Mouse (Mus musculus): Measurements from ENCODE around the gene 4930579G24Rik. TPM values are rescaled to one million over a fixed set of nuclear protein-coding genes. Genes with fewer than 3 reads are reported as not detected.

The 4930579G24Rik gene
- 21.6 and 27.6 TPM in 2 replicates for polyA plus RNA-seq (2015; fragmentation: Nextera tagmentation; extraction: Ambion mirVana)

DNA sequence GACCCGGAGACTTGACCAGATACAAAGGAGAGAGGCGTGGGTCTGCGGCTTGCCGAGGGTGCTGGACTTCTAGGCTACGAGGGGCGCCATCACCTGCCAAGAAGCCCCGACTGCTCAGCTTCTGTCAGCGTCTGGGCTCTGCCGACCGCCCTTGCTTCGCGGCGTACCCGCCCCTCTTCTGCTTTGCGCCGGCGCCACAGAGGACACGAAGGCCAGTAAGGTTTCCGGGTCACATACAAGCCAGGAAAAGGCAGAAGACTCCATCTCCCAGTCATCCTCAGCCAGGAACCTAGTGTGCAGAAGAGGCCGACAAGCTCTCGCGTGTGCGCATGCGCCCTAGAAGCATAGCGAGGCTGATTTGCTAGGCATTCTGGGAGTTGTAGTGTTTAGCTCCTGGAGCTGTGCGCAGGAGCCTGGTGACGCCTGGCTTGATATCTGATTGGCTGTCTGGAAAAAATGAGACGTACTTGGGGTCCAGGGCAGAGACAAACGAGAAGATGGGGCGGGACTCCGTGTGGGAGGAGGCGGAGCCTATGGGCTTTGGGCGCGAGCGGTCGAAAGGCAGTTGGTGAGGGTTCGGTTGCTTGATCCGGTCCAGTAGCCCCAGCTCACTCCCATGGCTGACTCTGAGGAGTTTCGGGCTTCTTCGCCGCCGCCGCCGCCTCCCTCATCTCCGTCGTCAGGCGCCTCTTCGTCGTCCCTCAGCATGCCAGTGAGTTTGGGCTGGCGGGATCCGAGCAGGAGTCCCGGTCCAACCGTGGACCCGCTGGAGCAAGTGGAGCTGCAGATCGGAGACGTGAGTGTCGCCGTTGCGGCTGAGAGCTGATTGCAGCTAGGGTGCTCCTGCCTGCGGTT lies at the start of gene 4930579G24Rik:
Gene 4930579G24Rik (plus strand): TSS at position 519 of the 855 bp plus-strand sequence.
- Histone ChIP-seq H3K27me3 (ENCODE audit: control insufficient read depth, insufficient read depth, low read length) (no peaks in the 10 kb centered on the region), H3K36me3 (ENCODE audit: control insufficient read depth, insufficient read depth) (peaks cover 19% of the 10 kb centered on the region), H3K4me3 (ENCODE audit: low read length) (peak within 1 kb of the TSS; percentile 96), H3K4me2 (ENCODE audit: low read depth, low read length) (peak within 1 kb of the TSS; percentile 89), H3K9me3 (replicated peaks; ENCODE audit: control insufficient read depth, low read length) (no peaks in the 10 kb centered on the region), H3K27ac (ENCODE audit: low read length) (peak within 1 kb of the TSS; percentile 92), H3K4me1 (ENCODE audit: control insufficient read depth, insufficient read depth, low read length) (peaks cover 9% of the 10 kb centered on the region), H3K9ac (ENCODE audit: low read length) (peak within 1 kb of the TSS; percentile 92)
- peak; percentile 98 for ATAC-seq (replicated peaks; ENCODE audit: extremely low read depth, insufficient read depth, low FRiP score)
- under 1% methylated on average over 60 of the region's 60 CpGs for WGBS

DNA sequence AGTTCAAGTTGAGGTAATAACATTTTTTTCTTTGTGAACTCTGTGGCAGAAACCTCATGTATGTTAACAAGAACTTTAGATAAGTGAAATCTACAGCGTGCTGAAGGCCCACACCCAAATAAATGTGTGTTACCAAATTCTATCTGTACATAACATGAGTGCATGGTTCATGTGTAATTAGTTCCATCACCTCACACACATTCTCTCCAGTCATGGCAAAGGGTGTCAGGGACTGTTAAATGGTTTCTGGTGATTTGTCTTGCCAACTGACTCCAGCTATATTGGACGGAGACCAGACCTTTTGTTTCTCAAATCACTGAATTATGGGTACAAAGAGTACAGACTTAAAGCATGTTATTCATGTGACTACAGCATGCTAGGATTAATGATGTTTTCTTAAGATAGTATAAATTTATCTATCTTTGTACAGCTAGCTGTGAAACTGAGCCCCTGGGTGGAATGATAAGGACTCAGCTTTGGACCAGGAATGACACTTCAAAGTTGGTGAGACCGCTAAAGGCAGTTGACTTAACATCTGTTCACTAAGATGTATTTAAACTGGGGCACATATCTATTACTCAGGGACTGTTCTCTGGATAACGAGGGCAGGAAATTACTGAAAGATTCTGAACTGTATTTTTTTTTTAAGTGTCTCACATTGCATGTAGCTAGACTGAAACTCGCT lies 48.8 kb upstream of the 4930579G24Rik start:
- Histone ChIP-seq H3K4me3 (ENCODE audit: low read length) (no peak overlapping the region), H3K9ac (ENCODE audit: low read length) (no peak overlapping the region), H3K9me3 (replicated peaks; ENCODE audit: control insufficient read depth, low read length) (no peaks in the 10 kb centered on the region), H3K27ac (ENCODE audit: low read length) (no peak overlapping the region), H3K27me3 (ENCODE audit: control insufficient read depth, insufficient read depth, low read length) (no peaks in the 10 kb centered on the region), H3K4me2 (ENCODE audit: low read depth, low read length) (no peak overlapping the region), H3K36me3 (ENCODE audit: control insufficient read depth, insufficient read depth) (no peaks in the 10 kb centered on the region), H3K4me1 (ENCODE audit: control insufficient read depth, insufficient read depth, low read length) (peaks cover 8% of the 10 kb centered on the region)
- no peak for ATAC-seq (replicated peaks; ENCODE audit: extremely low read depth, insufficient read depth, low FRiP score)
- 57% methylated on average over 5 of the region's 5 CpGs for WGBS

DNA sequence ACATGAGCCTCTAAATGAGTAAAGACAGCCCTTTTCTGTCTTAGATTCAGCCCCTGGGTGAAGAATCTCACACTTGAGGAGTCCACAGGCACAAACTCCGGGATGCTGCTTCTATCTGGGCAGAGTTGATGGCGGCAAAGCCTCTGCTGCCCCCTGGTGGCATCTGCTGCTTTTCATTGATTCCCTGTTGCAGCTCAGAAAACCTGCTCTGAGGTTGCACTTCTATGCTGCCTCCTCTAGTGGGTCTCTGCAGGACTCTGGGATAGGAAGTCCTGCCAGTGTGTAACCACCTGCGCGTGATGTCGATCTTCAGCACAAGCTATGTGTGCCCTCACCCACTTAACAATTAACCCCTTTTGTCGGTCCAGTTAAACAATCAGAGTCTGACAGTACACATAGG lies 42.1 kb upstream of the 4930579G24Rik start:
- H3K27ac ChIP-seq (ENCODE audit: low read length): no peak overlapping the region
- no peaks in the 10 kb centered on the region for H3K36me3 ChIP-seq (ENCODE audit: control insufficient read depth, insufficient read depth)
- 1% methylated on average over 6 of the region's 6 CpGs for WGBS
- no peak overlapping the region for H3K9ac ChIP-seq (ENCODE audit: low read length)
- H3K4me3 ChIP-seq (ENCODE audit: low read length): no peak overlapping the region
- ATAC-seq (replicated peaks; ENCODE audit: extremely low read depth, insufficient read depth, low FRiP score): peak; percentile 44; the same call in 1 of the 2 replicates
- peak overlapping the region; percentile 36; the same call in 1 of the 2 replicates for H3K4me2 ChIP-seq (ENCODE audit: low read depth, low read length)
- no peaks in the 10 kb centered on the region for H3K9me3 ChIP-seq (replicated peaks; ENCODE audit: control insufficient read depth, low read length)
- no peaks in the 10 kb centered on the region for H3K27me3 ChIP-seq (ENCODE audit: control insufficient read depth, insufficient read depth, low read length)
- H3K4me1 ChIP-seq (ENCODE audit: control insufficient read depth, insufficient read depth, low read length): peaks cover 3% of the 10 kb centered on the region

DNA sequence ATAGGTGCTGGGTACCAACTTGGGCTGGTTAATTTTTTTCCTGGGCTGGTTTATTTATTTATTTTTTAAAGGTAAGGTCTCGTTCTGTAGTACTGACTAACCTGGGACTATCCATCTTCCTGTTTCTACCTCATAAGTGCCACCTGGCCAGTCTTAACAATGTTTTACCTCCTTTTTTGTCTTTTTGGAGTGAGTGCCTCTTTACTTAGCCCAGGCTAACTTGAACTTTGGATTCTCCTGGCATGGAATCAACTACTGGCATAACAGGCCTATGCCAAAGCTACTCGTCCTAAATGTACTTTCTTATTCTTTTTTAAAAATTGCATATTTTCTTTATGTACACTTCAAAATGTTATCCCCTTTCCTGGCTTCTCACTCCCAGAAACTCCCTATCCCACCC lies 39.2 kb upstream of the 4930579G24Rik start:
- peaks cover 7% of the 10 kb centered on the region; the same call in 1 of the 2 replicates for H3K36me3 ChIP-seq (ENCODE audit: control insufficient read depth, insufficient read depth)
- H3K9ac ChIP-seq (ENCODE audit: low read length): no peak overlapping the region
- H3K9me3 ChIP-seq (replicated peaks; ENCODE audit: control insufficient read depth, low read length): no peaks in the 10 kb centered on the region
- no peaks in the 10 kb centered on the region for H3K27me3 ChIP-seq (ENCODE audit: control insufficient read depth, insufficient read depth, low read length)
- H3K4me3 ChIP-seq (ENCODE audit: low read length): no peak overlapping the region
- no peak overlapping the region for H3K4me2 ChIP-seq (ENCODE audit: low read depth, low read length)
- peaks cover 15% of the 10 kb centered on the region for H3K4me1 ChIP-seq (ENCODE audit: control insufficient read depth, insufficient read depth, low read length)
- 72% methylated on average over 2 of the region's 2 CpGs for WGBS
- H3K27ac ChIP-seq (ENCODE audit: low read length): no peak overlapping the region
- no peak for ATAC-seq (replicated peaks; ENCODE audit: extremely low read depth, insufficient read depth, low FRiP score)

DNA sequence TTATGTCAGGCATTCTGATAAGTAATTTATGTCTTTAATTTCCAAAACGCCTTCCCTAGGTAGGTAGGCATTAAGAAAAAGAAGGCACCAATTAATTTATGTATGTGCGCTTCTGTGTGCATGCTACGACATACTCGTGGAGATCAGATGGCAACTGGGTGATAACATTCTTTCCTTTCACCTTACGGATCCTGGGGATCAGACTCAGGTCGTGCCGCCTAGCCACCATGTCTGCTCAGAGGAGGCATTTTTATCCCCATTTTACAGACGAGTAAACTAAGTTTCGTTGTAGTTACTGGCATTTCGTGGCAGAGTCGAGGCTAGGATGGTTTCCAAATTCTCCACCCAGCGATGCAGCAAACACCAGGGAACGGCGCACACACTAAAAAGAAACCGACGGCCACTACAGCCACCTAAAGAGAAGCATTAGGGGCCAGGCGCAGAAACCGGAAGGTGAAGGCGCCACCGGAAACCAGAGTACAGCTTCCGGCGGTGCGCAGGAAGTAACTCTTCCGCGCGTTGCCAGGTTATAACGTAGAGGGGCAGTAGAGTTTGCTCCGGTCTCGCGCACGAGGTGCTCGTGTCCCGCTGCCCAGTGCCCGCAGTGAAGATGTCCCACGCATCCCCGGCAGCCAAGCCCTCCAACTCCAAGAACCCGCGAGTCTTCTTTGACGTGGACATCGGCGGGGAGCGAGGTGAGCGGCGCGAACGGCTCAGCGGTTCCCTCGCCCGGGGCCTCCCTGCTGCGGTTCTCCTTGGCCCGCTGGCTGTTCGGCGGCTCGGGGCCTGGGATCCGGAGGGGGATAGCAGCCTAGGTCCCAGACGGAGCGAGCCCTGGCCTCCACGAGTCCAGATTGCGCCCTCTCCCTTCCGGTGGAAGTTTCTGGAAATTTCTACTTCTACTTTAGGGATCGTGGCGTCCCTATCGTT lies 37.8 kb upstream of the 4930579G24Rik start, which contains the start of gene Ppid:
Gene Ppid (plus strand): TSS at position 480 of the 930 bp plus-strand sequence.
- peak within 1 kb of the TSS; percentile 80 for H3K4me2 ChIP-seq (ENCODE audit: low read depth, low read length)
- peaks cover 18% of the 10 kb centered on the region for H3K4me1 ChIP-seq (ENCODE audit: control insufficient read depth, insufficient read depth, low read length)
- ATAC-seq (replicated peaks; ENCODE audit: extremely low read depth, insufficient read depth, low FRiP score): peak; percentile 86
- WGBS: 2% methylated on average over 63 of the region's 63 CpGs
- H3K4me3 ChIP-seq (ENCODE audit: low read length): peak within 1 kb of the TSS; percentile 94
- H3K27me3 ChIP-seq (ENCODE audit: control insufficient read depth, insufficient read depth, low read length): no peaks in the 10 kb centered on the region
- H3K36me3 ChIP-seq (ENCODE audit: control insufficient read depth, insufficient read depth): peaks cover 15% of the 10 kb centered on the region; the same call in 1 of the 2 replicates
- H3K9ac ChIP-seq (ENCODE audit: low read length): peak within 1 kb of the TSS; percentile 95
- no peaks in the 10 kb centered on the region for H3K9me3 ChIP-seq (replicated peaks; ENCODE audit: control insufficient read depth, low read length)
- peak within 1 kb of the TSS; percentile 90 for H3K27ac ChIP-seq (ENCODE audit: low read length)

DNA sequence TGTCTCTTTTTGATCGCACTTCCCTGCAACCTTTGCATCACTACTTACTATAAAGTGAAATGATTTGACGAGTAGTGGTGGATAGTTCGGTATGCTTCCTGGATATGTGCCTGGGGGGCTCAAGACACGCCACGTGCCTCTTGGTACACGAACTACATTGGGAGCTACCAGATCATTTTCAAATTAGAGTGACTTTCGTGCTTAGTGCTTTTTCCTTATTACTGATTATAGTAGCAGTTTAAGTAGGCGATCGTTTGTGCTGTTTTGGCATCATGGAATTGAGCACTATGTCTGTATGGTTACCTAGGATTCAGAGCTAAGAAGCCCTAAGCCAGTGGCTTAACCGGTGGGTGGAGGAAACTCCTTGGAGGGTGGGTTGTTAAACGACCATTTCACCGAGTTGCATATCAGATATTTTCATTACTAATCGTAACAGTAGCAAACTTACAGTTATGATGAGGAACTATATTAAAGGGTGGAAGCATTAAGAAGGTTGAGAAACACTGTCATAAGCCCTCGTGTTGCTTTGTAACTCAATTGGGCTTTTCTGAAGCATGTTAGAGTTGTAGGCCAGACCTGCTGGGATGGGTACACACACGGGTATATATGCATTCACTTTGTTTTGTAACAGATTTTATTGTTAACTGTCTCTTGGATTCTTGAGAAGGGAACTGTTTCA lies 36.9 kb upstream of the 4930579G24Rik start:
- WGBS: 3% methylated on average over 15 of the region's 15 CpGs
- H3K9me3 ChIP-seq (replicated peaks; ENCODE audit: control insufficient read depth, low read length): no peaks in the 10 kb centered on the region
- peak overlapping the region; percentile 94 for H3K4me3 ChIP-seq (ENCODE audit: low read length)
- peak overlapping the region; percentile 90 for H3K27ac ChIP-seq (ENCODE audit: low read length)
- ATAC-seq (replicated peaks; ENCODE audit: extremely low read depth, insufficient read depth, low FRiP score): no peak
- H3K4me2 ChIP-seq (ENCODE audit: low read depth, low read length): peak overlapping the region; percentile 80
- H3K36me3 ChIP-seq (ENCODE audit: control insufficient read depth, insufficient read depth): peaks cover 22% of the 10 kb centered on the region
- no peaks in the 10 kb centered on the region for H3K27me3 ChIP-seq (ENCODE audit: control insufficient read depth, insufficient read depth, low read length)
- H3K9ac ChIP-seq (ENCODE audit: low read length): peak overlapping the region; percentile 95
- H3K4me1 ChIP-seq (ENCODE audit: control insufficient read depth, insufficient read depth, low read length): peaks cover 18% of the 10 kb centered on the region

DNA sequence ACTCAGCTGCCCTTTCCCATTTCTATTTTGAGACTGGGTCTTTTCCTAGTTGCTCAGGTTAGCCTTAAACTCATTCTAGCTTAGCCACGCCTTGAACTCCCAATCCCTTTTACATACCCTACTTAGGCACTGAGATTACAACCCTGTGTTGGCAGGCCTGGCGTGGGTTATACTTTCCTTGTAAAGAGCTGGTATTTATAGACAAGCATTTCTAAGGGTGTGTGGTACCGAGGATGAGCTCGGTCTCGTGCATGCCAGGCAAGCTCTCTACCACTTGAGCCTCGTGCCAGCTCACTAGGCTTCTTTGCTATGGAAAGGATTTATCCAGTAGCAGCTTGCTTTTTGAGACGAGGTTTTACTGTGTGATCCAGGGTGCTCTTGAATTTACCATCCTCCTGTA lies 33.4 kb upstream of the 4930579G24Rik start:
- WGBS: 66% methylated on average over 7 of the region's 7 CpGs
- ATAC-seq (replicated peaks; ENCODE audit: extremely low read depth, insufficient read depth, low FRiP score): no peak; the same call in 1 of the 2 replicates
- no peak overlapping the region for H3K4me3 ChIP-seq (ENCODE audit: low read length)

DNA sequence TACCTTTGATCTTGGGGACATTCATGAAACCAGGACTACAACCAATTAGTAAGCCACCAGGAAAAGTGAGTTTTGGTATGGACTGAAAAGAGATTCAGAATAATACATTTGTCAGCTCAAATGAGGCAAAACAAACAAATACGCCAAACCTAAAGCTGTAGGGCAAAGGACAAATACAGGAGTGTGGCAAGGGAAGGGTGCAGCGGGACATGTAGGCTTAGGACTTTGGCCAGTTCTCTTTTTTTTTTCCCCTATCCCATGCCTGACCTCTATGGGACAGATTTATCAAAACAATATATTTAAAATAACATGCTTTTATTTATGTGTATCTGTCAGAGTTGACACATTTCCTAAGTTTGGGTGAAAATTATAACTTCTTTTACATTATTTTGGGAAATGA lies 19.0 kb upstream of the 4930579G24Rik start:
- Histone ChIP-seq H3K4me1 (ENCODE audit: control insufficient read depth, insufficient read depth, low read length) (no peaks in the 10 kb centered on the region), H3K36me3 (ENCODE audit: control insufficient read depth, insufficient read depth) (peaks cover 48% of the 10 kb centered on the region), H3K27me3 (ENCODE audit: control insufficient read depth, insufficient read depth, low read length) (no peaks in the 10 kb centered on the region), H3K9ac (ENCODE audit: low read length) (no peak overlapping the region), H3K4me2 (ENCODE audit: low read depth, low read length) (no peak overlapping the region), H3K4me3 (ENCODE audit: low read length) (no peak overlapping the region), H3K27ac (ENCODE audit: low read length) (no peak overlapping the region), H3K9me3 (replicated peaks; ENCODE audit: control insufficient read depth, low read length) (0 out of 2 replicates have a peak, but pooled peaks cover 3% of the 10 kb centered on the region)
- no peak for ATAC-seq (replicated peaks; ENCODE audit: extremely low read depth, insufficient read depth, low FRiP score)
- WGBS: 91% methylated on average over 2 of the region's 2 CpGs

More for the DNA sequence above, 33.4 kb upstream of the 4930579G24Rik start:
- peaks cover 43% of the 10 kb centered on the region for H3K36me3 ChIP-seq (ENCODE audit: control insufficient read depth, insufficient read depth)
- no peaks in the 10 kb centered on the region for H3K9me3 ChIP-seq (replicated peaks; ENCODE audit: control insufficient read depth, low read length)
- H3K27me3 ChIP-seq (ENCODE audit: control insufficient read depth, insufficient read depth, low read length): no peaks in the 10 kb centered on the region
- no peak overlapping the region for H3K4me2 ChIP-seq (ENCODE audit: low read depth, low read length)
- H3K4me1 ChIP-seq (ENCODE audit: control insufficient read depth, insufficient read depth, low read length): peaks cover 18% of the 10 kb centered on the region
- peak overlapping the region; percentile 14; the same call in 1 of the 2 replicates for H3K27ac ChIP-seq (ENCODE audit: low read length)
- H3K9ac ChIP-seq (ENCODE audit: low read length): no peak overlapping the region

Measured in heart, embryonic 16.5 days (tissue).